Mouse (Mus musculus) liver, adult 2 months (tissue): ENCODE data around the gene Evx2.

Source experiments
- CTCF ChIP-seq: fragments of 200-500 bp; IDR thresholded peaks from 2 replicates; pipeline ENCODE4 v1.5.1; 2011; ENCODE audit warnings: low read depth, low read length, control low read depth
- POLR2A ChIP-seq: fragments of 200-500 bp; IDR thresholded peaks from 2 replicates; pipeline ENCODE4 v1.6.1; 2011; ENCODE audit warnings: low read length, control low read depth; ENCODE audit not compliant: insufficient read depth; ENCODE audit errors: extremely low read depth

GRCm38 (mm10) chr2:74689574-74690337 lies 30.4 kb upstream of the Evx2 start:
- TF ChIP-seq CTCF (no peak), POLR2A (no peak)
